Comparison of ENCODE assay signal across 15 mouse cellular contexts in genomic region chr12:27567250-27567649, GRCm38 (mm10).
DNase-seq lines count a peak whose midpoint lies in the region; ATAC-seq lines count a peak whose summit lies in the region.
"Had no signal": no experiment of that assay in that cellular context is flagged by ENCODE, and none has a peak within 500 bp of the region (broad histone marks: within the 10 kb centered on the region; RNA-seq: fewer than 3 reads in every experiment).

No protein-coding gene starts in this region.

- DNase-seq in hindbrain, embryonic 11.5 days (ENCODE audit: low spot score) = peak; percentile 37
- peak; percentile 89 for DNase-seq in midbrain, embryonic 11.5 days (ENCODE audit: low spot score, missing footprints)
- DNase-seq in right cerebral cortex, postnatal 14 days = no peak
- DNase-seq in thymus, postnatal 14 days = no peak
- no peak for DNase-seq in layer of hippocampus, adult 9-10 months (ENCODE audit: low spot score)
- DNase-seq: adrenal gland, adult 2 months; cerebellum, adult 2 months; gastrocnemius, postnatal 25 days; kidney, postnatal 14 days; left cerebral cortex, postnatal 4 days had no signal

- H3K27ac ChIP-seq in forebrain, embryonic 12.5 days = peak overlapping the region; percentile 98
- peak overlapping the region; percentile 94 for H3K27ac ChIP-seq in hindbrain, embryonic 11.5 days (ENCODE audit: low read depth, low read length)
- H3K27ac ChIP-seq in midbrain, embryonic 11.5 days (ENCODE audit: low read depth, low read length) = peak overlapping the region; percentile 96
- H3K27ac ChIP-seq in neural tube, embryonic 14.5 days (ENCODE audit: low read depth, low read length) = peak overlapping the region; percentile 78
- H3K27ac ChIP-seq: liver, embryonic 12.5 days had no signal

- no peaks in the 10 kb centered on the region for H3K27me3 ChIP-seq in forebrain, embryonic 12.5 days
- H3K27me3 ChIP-seq in hindbrain, embryonic 11.5 days (ENCODE audit: control insufficient read depth, insufficient read depth, low read length) = no peaks in the 10 kb centered on the region
- no peaks in the 10 kb centered on the region for H3K27me3 ChIP-seq in midbrain, embryonic 11.5 days (ENCODE audit: control insufficient read depth, insufficient read depth, low read length)
- H3K27me3 ChIP-seq in neural tube, embryonic 14.5 days (ENCODE audit: control insufficient read depth, insufficient read depth, low read length) = no peaks in the 10 kb centered on the region
- H3K27me3 ChIP-seq: liver, embryonic 12.5 days had no signal

- peaks cover 45% of the 10 kb centered on the region for H3K4me1 ChIP-seq in forebrain, embryonic 12.5 days
- H3K4me1 ChIP-seq in hindbrain, embryonic 11.5 days (replicated peaks; ENCODE audit: control insufficient read depth, insufficient read depth, low read length) = peaks cover 4% of the 10 kb centered on the region
- H3K4me1 ChIP-seq in midbrain, embryonic 11.5 days (ENCODE audit: control insufficient read depth, insufficient read depth, low read length) = peaks cover 38% of the 10 kb centered on the region
- H3K4me1 ChIP-seq in neural tube, embryonic 14.5 days (ENCODE audit: control insufficient read depth, insufficient read depth, low read length) = peaks cover 26% of the 10 kb centered on the region
- H3K4me1 ChIP-seq: liver, embryonic 12.5 days had no signal

- H3K4me2 ChIP-seq in forebrain, embryonic 12.5 days = peak overlapping the region; percentile 44
- no peak overlapping the region for H3K4me2 ChIP-seq in hindbrain, embryonic 11.5 days (replicated peaks; ENCODE audit: low read depth, low read length)
- peak overlapping the region; percentile 25 for H3K4me2 ChIP-seq in midbrain, embryonic 11.5 days
- H3K4me2 ChIP-seq in neural tube, embryonic 14.5 days (ENCODE audit: low read depth, low read length) = no peak overlapping the region
- H3K4me2 ChIP-seq: liver, embryonic 12.5 days had no signal

- ATAC-seq in forebrain, embryonic 12.5 days (ENCODE audit: low FRiP score) = no peak
- no peak for ATAC-seq in hindbrain, embryonic 11.5 days (ENCODE audit: low FRiP score)
- no peak for ATAC-seq in midbrain, embryonic 11.5 days (ENCODE audit: low FRiP score)
- no peak for ATAC-seq in neural tube, embryonic 14.5 days (ENCODE audit: low read depth)
- ATAC-seq: intestine, embryonic 16.5 days; liver, embryonic 12.5 days had no signal

- no peaks in the 10 kb centered on the region for H3K36me3 ChIP-seq in forebrain, embryonic 12.5 days (replicated peaks)
- no peaks in the 10 kb centered on the region for H3K36me3 ChIP-seq in hindbrain, embryonic 11.5 days (ENCODE audit: control insufficient read depth, insufficient read depth, low read length)
- no peaks in the 10 kb centered on the region for H3K36me3 ChIP-seq in midbrain, embryonic 11.5 days (ENCODE audit: control insufficient read depth, insufficient read depth, low read length)
- H3K36me3 ChIP-seq in neural tube, embryonic 14.5 days (ENCODE audit: control insufficient read depth, insufficient read depth, low read length) = no peaks in the 10 kb centered on the region
- H3K36me3 ChIP-seq: G1E; liver, embryonic 12.5 days had no signal

- WGBS in forebrain, embryonic 12.5 days = 52% methylated on average over 3 of the region's 3 CpGs
- 32% methylated on average over 3 of the region's 3 CpGs for WGBS in hindbrain, embryonic 11.5 days
- 45% methylated on average over 3 of the region's 3 CpGs for WGBS in midbrain, embryonic 11.5 days
- WGBS in neural tube, embryonic 14.5 days = 36% methylated on average over 3 of the region's 3 CpGs

- H3K4me3 ChIP-seq in forebrain, embryonic 12.5 days (replicated peaks) = no peak overlapping the region
- H3K4me3 ChIP-seq in hindbrain, embryonic 11.5 days (ENCODE audit: low read depth, low read length) = no peak overlapping the region
- H3K4me3 ChIP-seq in midbrain, embryonic 11.5 days (ENCODE audit: low read depth, low read length) = no peak overlapping the region
- no peak overlapping the region for H3K4me3 ChIP-seq in neural tube, embryonic 14.5 days (ENCODE audit: low read depth, low read length)
- H3K4me3 ChIP-seq: liver, embryonic 12.5 days had no signal

- H3K9ac ChIP-seq in forebrain, embryonic 12.5 days = no peak overlapping the region
- no peak overlapping the region for H3K9ac ChIP-seq in hindbrain, embryonic 11.5 days (ENCODE audit: low read depth, low read length)
- H3K9ac ChIP-seq in midbrain, embryonic 11.5 days (ENCODE audit: low read length) = no peak overlapping the region; the same call in 1 of the 2 replicates
- no peak overlapping the region for H3K9ac ChIP-seq in neural tube, embryonic 14.5 days (replicated peaks; ENCODE audit: low read depth, low read length)
- H3K9ac ChIP-seq: liver, embryonic 12.5 days had no signal

- no peaks in the 10 kb centered on the region for H3K9me3 ChIP-seq in forebrain, embryonic 12.5 days
- H3K9me3 ChIP-seq in hindbrain, embryonic 11.5 days (ENCODE audit: control insufficient read depth, low read length) = no peaks in the 10 kb centered on the region
- H3K9me3 ChIP-seq in midbrain, embryonic 11.5 days (ENCODE audit: control insufficient read depth, low read length) = no peaks in the 10 kb centered on the region
- H3K9me3 ChIP-seq in neural tube, embryonic 14.5 days (ENCODE audit: control insufficient read depth, low read length) = no peaks in the 10 kb centered on the region
- H3K9me3 ChIP-seq: liver, embryonic 12.5 days had no signal

Comparison
In these comparisons a context has a peak if more than half of its experiments do, and no peak if none do; other contexts are left out.
1. H3K4me2 ChIP-seq: peak in forebrain, embryonic 12.5 days (single experiment) and midbrain, embryonic 11.5 days (single experiment); none in hindbrain, embryonic 11.5 days (single experiment) and neural tube, embryonic 14.5 days (single experiment).
2. DNase-seq: peak in hindbrain, embryonic 11.5 days (single experiment) and midbrain, embryonic 11.5 days (single experiment); none in right cerebral cortex, postnatal 14 days (single experiment), thymus, postnatal 14 days (single experiment) and layer of hippocampus, adult 9-10 months (single experiment).
3. Peak in every context shown above with its lines, with median percentiles within 50 percentile points of each other: H3K27ac ChIP-seq.